Mouse (Mus musculus) embryonic fibroblast, embryonic 13.5 days (primary cell): ENCODE results near the gene Tnni1.

Experiments
- CTCF ChIP-seq: IDR thresholded peaks from 2 replicates; pipeline ENCODE4 v1.5.1; 2011; ENCODE audit warnings: mild to moderate bottlenecking, control low read depth, low read length, moderate library complexity, borderline replicate concordance; ENCODE audit not compliant: insufficient read depth
- POLR2A ChIP-seq: IDR thresholded peaks from 2 replicates; pipeline ENCODE4 v1.6.1; 2011; ENCODE audit warnings: low read depth, mild to moderate bottlenecking, control low read depth, low read length, moderate library complexity

- TF ChIP-seq POLR2A (no peak), CTCF (peak; percentile 5; the same call in 1 of the 2 replicates)
Observed at GRCm38 (mm10) chr1:135760216-135760615, 19.0 kb upstream of the Tnni1 start.
